Mouse (Mus musculus): ENCODE results near the gene Spata31d1b. TPM values are rescaled to one million over a fixed set of nuclear protein-coding genes. Genes with fewer than 3 reads are reported as not detected.
"Not testable (repeated sequence)": the region's sequence is repeated elsewhere in the genome, so short reads cannot be mapped to it uniquely, and the experiment has no call there.

The Spata31d1b gene
- polyA plus RNA-seq, 1 experiment from 2014 or later = 0.04 TPM

GRCm38 (mm10) chr13:59734347-59734746, 22.3 kb downstream of the Spata31d1b start:
- H3K4me3 ChIP-seq; H3K9me3 ChIP-seq; H3K27me3 ChIP-seq (ENCODE audit: insufficient read depth, poor library complexity, severe bottlenecking); H3K4me1 ChIP-seq (replicated peaks); H3K36me3 ChIP-seq; H3K27ac ChIP-seq; DNase-seq (ENCODE audit: low spot score): not testable (repeated sequence)
- WGBS = 39% methylated on average over 6 of the region's 6 CpGs

DNA sequence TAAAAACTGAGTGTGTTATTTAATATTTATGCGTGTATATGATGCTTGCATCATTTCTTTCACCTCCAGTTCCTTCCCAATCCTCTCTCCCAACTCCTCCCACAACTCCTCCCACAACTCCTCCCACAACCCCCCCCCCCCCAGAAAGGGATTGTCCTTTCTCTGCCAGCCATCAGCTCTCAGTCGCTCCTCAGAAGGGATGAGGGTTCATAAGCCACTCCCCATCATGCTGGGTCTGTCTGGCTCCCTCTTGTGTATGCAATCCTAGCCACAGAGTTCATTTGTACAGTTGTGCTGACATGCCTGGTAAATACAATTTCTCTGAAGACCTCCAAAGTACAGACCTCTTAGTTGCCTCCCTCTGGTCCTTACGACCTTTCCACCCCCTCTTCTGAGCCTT, 23.1 kb downstream of the Spata31d1b start:
- Histone ChIP-seq H3K4me1 (replicated peaks) (peaks cover 4% of the 10 kb centered on the region; the same call in 1 of the 2 replicates), H3K36me3 (no peaks in the 10 kb centered on the region), H3K27me3 (ENCODE audit: insufficient read depth, poor library complexity, severe bottlenecking) (no peaks in the 10 kb centered on the region), H3K27ac (no peak overlapping the region), H3K9me3 (no peaks in the 10 kb centered on the region), H3K4me3 (no peak overlapping the region)
- peak; percentile 29 for DNase-seq (ENCODE audit: low spot score)
- WGBS = 31% methylated on average over 3 of the region's 3 CpGs

DNA sequence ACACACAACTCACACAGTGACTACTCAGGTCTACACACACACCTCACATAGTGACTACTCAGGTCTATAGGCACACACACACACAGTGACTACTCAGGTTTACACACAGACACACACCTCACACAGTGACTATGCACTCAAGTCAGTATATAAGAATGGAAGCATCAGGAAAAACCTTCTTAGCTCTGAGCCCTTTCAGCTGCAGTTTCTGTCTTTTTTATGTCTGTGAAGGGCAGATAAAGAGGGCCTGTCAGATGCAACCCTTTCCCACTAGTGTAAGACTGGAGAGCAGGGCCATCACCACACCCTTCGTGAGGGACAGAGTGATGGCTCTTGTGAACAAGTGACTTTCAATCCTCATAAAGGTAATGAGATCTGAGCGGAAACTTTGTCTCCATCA, 26.4 kb downstream of the Spata31d1b start:
- no peaks in the 10 kb centered on the region for H3K27me3 ChIP-seq (ENCODE audit: insufficient read depth, poor library complexity, severe bottlenecking)
- H3K4me1 ChIP-seq (replicated peaks) = peaks cover 4% of the 10 kb centered on the region; the same call in 1 of the 2 replicates
- H3K36me3 ChIP-seq = no peaks in the 10 kb centered on the region
- H3K9me3 ChIP-seq = no peaks in the 10 kb centered on the region
- H3K4me3 ChIP-seq = no peak overlapping the region
- 89% methylated on average over 2 of the region's 2 CpGs for WGBS
- H3K27ac ChIP-seq = no peak overlapping the region
- DNase-seq (ENCODE audit: low spot score) = no peak

- Histone ChIP-seq H3K9me3 (no peaks in the 10 kb centered on the region), H3K27me3 (ENCODE audit: insufficient read depth, poor library complexity, severe bottlenecking) (no peaks in the 10 kb centered on the region), H3K27ac (no peak overlapping the region), H3K36me3 (no peaks in the 10 kb centered on the region), H3K4me3 (no peak overlapping the region), H3K4me1 (replicated peaks) (peaks cover 4% of the 10 kb centered on the region; the same call in 1 of the 2 replicates)
- no peak for DNase-seq (ENCODE audit: low spot score)
- WGBS = 93% methylated on average over 4 of the region's 4 CpGs
Measured at GRCm38 (mm10) chr13:59739397-59739796, 27.3 kb downstream of the Spata31d1b start.

DNA sequence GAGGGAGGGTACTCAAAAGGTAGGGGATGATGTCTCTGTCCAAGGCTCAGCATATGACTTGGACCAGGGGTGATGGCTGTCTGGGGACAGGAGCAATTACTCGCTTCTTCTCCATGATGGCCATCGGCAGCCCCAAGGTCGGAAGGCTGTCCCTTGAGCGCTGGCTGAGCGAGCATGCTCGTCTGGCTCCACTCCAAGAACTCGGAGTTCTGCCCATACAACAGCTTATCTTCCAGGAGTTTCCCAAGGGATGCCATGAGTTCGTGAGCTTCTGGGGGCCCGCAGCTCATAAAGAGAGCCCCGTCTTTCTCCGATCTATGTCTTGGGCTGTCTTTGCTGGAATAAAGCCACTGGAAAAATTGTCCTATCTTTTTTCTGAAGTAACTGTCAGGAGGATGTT, 29.0 kb downstream of the Spata31d1b start:
- Histone ChIP-seq H3K27me3 (ENCODE audit: insufficient read depth, poor library complexity, severe bottlenecking) (no peaks in the 10 kb centered on the region), H3K4me1 (replicated peaks) (no peaks in the 10 kb centered on the region), H3K27ac (no peak overlapping the region), H3K4me3 (no peak overlapping the region), H3K36me3 (no peaks in the 10 kb centered on the region), H3K9me3 (no peaks in the 10 kb centered on the region)
- no peak for DNase-seq (ENCODE audit: low spot score)
- 91% methylated on average over 11 of the region's 11 CpGs for WGBS

- H3K9me3 ChIP-seq = no peaks in the 10 kb centered on the region
- H3K27ac ChIP-seq = no peak overlapping the region
- no peak for DNase-seq (ENCODE audit: low spot score)
- H3K27me3 ChIP-seq (ENCODE audit: insufficient read depth, poor library complexity, severe bottlenecking) = no peaks in the 10 kb centered on the region
- peaks cover 2% of the 10 kb centered on the region; the same call in 1 of the 2 replicates for H3K4me1 ChIP-seq (replicated peaks)
- H3K36me3 ChIP-seq = no peaks in the 10 kb centered on the region
- 83% methylated on average over 10 of the region's 10 CpGs for WGBS
- H3K4me3 ChIP-seq = no peak overlapping the region
Measured at GRCm38 (mm10) chr13:59741697-59742096, 29.6 kb downstream of the Spata31d1b start.

GRCm38 (mm10) chr13:59745462-59745861, 33.4 kb downstream of the Spata31d1b start:
- Histone ChIP-seq H3K27me3 (ENCODE audit: insufficient read depth, poor library complexity, severe bottlenecking) (no peaks in the 10 kb centered on the region), H3K36me3 (no peaks in the 10 kb centered on the region), H3K4me1 (replicated peaks) (peaks cover 6% of the 10 kb centered on the region; the same call in 1 of the 2 replicates), H3K4me3 (no peak overlapping the region), H3K27ac (no peak overlapping the region), H3K9me3 (no peaks in the 10 kb centered on the region)
- DNase-seq (ENCODE audit: low spot score) = no peak
- WGBS = 90% methylated on average over 6 of the region's 6 CpGs

DNA sequence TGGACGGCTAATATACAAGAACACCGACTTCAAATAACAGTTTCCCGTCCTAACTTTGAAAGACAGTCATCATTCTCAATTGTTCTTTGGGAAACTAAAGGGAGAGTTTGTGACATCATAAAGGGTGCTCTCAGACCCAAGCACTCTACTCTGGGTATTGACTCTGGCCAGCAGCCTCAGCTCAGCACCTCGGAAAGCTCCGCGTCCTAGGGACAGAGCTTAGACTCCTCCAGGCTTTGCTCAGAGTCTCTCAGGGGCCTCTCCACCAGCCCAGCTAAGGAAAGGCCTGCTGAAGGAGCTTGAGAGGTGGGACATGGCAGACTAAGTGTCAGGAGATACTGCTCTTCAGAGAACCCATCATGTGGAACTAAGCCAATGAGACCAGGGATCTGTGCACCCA, 34.1 kb downstream of the Spata31d1b start:
- H3K4me1 ChIP-seq (replicated peaks) = peaks cover 6% of the 10 kb centered on the region; the same call in 1 of the 2 replicates
- H3K36me3 ChIP-seq = no peaks in the 10 kb centered on the region
- no peaks in the 10 kb centered on the region for H3K27me3 ChIP-seq (ENCODE audit: insufficient read depth, poor library complexity, severe bottlenecking)
- no peak overlapping the region for H3K4me3 ChIP-seq
- H3K9me3 ChIP-seq = no peaks in the 10 kb centered on the region
- DNase-seq (ENCODE audit: low spot score) = no peak
- WGBS = 77% methylated on average over 6 of the region's 6 CpGs
- H3K27ac ChIP-seq = no peak overlapping the region

DNA sequence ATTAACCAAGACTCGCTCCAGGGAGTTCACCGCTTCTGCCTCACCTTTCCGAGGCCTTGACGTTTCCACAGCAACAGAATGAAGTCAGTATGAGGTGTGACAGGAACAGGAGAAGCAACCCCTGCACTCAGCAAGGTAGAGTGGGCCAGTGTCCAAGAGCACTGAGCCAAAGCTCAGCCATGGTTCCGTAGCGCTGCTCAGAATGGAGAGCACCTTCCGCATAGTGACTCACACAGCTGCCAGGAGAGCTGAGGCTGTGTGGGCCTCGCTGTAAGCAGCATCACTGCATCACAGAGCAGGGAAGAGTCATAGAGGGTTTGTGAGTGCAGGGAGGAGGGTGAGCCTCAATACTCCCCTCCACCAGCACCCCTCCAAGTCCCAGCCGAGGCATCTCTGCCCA, 34.6 kb downstream of the Spata31d1b start, which contains the start of gene 1700014D04Rik:
Gene 1700014D04Rik (minus strand): TSS at position 42 of the 400 bp plus-strand sequence.
- peaks cover 6% of the 10 kb centered on the region; the same call in 1 of the 2 replicates for H3K4me1 ChIP-seq (replicated peaks)
- H3K27me3 ChIP-seq (ENCODE audit: insufficient read depth, poor library complexity, severe bottlenecking) = no peaks in the 10 kb centered on the region
- H3K36me3 ChIP-seq = no peaks in the 10 kb centered on the region
- no peak within 1 kb of the TSS for H3K4me3 ChIP-seq
- WGBS = 83% methylated on average over 9 of the region's 9 CpGs
- no peak within 1 kb of the TSS for H3K27ac ChIP-seq
- H3K9me3 ChIP-seq = no peaks in the 10 kb centered on the region
- no peak for DNase-seq (ENCODE audit: low spot score)

GRCm38 (mm10) chr13:59750310-59750709, 38.2 kb downstream of the Spata31d1b start:
- Histone ChIP-seq H3K27ac (no peak overlapping the region), H3K27me3 (ENCODE audit: insufficient read depth, poor library complexity, severe bottlenecking) (no peaks in the 10 kb centered on the region), H3K4me3 (no peak overlapping the region), H3K36me3 (peaks cover 22% of the 10 kb centered on the region), H3K9me3 (no peaks in the 10 kb centered on the region), H3K4me1 (replicated peaks) (peaks cover 6% of the 10 kb centered on the region; the same call in 1 of the 2 replicates)
- WGBS = 80% methylated on average over 12 of the region's 12 CpGs
- no peak for DNase-seq (ENCODE audit: low spot score)

- DNase-seq (ENCODE audit: low spot score) = no peak
- peaks cover 81% of the 10 kb centered on the region for H3K36me3 ChIP-seq
Measured at GRCm38 (mm10) chr13:59756906-59757305, 44.8 kb downstream of the Spata31d1b start.

DNA sequence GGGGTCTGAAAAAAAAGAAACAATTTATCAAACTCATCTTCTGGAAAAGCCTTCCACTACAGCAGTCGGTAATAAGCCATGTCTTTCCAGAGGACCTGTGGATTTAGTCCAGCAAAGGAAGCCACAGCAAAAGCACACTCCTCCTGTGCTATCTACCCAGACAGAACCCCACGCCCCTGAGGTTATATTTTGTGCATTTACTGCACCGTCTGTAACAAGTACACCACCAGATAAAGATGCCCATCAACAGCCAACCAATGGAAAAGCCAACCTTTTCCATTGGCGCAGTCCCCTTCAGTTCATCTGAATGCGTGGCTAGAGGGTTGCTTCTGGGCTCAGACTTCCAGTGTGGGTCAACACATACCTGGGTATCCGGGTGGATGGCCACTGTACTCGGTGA, 50.7 kb downstream of the Spata31d1b start:
- Histone ChIP-seq H3K27ac (no peak overlapping the region), H3K9me3 (no peaks in the 10 kb centered on the region), H3K36me3 (peaks cover 71% of the 10 kb centered on the region), H3K27me3 (ENCODE audit: insufficient read depth, poor library complexity, severe bottlenecking) (no peaks in the 10 kb centered on the region), H3K4me1 (replicated peaks) (peaks cover 26% of the 10 kb centered on the region), H3K4me3 (no peak overlapping the region)
- no peak for DNase-seq (ENCODE audit: low spot score)
- 94% methylated on average over 7 of the region's 7 CpGs for WGBS

More at GRCm38 (mm10) chr13:59756906-59757305, 44.8 kb downstream of the Spata31d1b start:
- 87% methylated on average over 7 of the region's 7 CpGs for WGBS
- Histone ChIP-seq H3K27ac (no peak overlapping the region), H3K9me3 (no peaks in the 10 kb centered on the region), H3K4me3 (no peak overlapping the region), H3K4me1 (replicated peaks) (no peaks in the 10 kb centered on the region), H3K27me3 (ENCODE audit: insufficient read depth, poor library complexity, severe bottlenecking) (no peaks in the 10 kb centered on the region)

DNA sequence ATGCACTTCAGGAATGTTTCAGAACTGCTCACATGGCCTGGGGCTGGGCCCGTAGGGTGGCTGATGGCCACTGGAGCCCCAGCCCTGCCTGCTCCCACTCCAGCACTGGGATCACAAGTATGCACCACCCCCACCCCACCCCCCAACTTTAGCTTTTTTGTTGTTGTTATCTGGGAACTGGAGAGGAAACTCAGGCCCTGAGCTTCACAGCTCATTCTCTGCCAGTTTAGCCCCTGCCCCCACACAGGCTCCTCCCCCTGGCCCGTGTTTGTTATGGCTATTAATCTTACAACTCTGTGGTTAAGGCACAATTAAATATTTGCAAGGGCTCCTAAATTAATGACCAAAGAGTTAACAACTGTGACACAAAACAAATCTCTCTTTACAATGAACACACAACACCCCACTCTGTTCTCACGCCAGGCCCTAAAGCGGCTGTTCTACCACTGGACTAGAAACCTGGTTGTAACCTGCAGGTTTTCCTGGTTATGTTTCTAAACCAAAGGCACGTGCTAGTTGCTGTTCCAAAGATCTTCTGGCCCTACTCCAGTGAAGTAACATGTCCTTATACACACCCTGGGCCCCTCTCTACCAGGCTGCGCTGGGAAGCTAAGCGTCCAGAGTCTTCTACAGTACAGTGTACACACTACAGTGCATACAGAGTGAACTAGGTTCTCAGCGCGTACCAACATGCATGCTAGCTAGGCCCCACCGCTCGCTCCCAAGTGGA, 54.9 kb downstream of the Spata31d1b start:
- peaks cover 55% of the 10 kb centered on the region for H3K4me1 ChIP-seq (replicated peaks)
- H3K27ac ChIP-seq = 0 out of 2 replicates have a peak overlapping the region, but pooled peaks have one; percentile 23
- 83% methylated on average over 11 of the region's 11 CpGs for WGBS
- no peaks in the 10 kb centered on the region for H3K9me3 ChIP-seq
- H3K27me3 ChIP-seq (ENCODE audit: insufficient read depth, poor library complexity, severe bottlenecking) = no peaks in the 10 kb centered on the region
- H3K4me3 ChIP-seq = peak overlapping the region; percentile 84; the same call in 1 of the 2 replicates
- no peak for DNase-seq (ENCODE audit: low spot score)
- peaks cover 39% of the 10 kb centered on the region for H3K36me3 ChIP-seq
